In genomic region chr4:131904478-131904877, GRCm38 (mm10) we compare ENCODE assay signal across 9 mouse cellular contexts. TPM values are rescaled to one million over a fixed set of nuclear protein-coding genes. Genes with fewer than 3 reads are reported as not detected.
DNase-seq lines count a peak whose midpoint lies in the region; ATAC-seq lines count a peak whose summit lies in the region.
"Had no signal": no experiment of that assay in that cellular context is flagged by ENCODE, and none has a peak within 500 bp of the region (broad histone marks: within the 10 kb centered on the region; RNA-seq: fewer than 3 reads in every experiment).

No protein-coding gene starts in this region.

- 58% methylated on average over 8 of the region's 8 CpGs for WGBS in heart, embryonic 12.5 days
- 62% methylated on average over 8 of the region's 8 CpGs for WGBS in hindbrain, embryonic 13.5 days

- no peak for ATAC-seq in heart, embryonic 12.5 days (ENCODE audit: insufficient number of reproducible peaks, low FRiP score)
- ATAC-seq in hindbrain, embryonic 13.5 days (ENCODE audit: low FRiP score) = 0 out of 2 replicates have a peak, but pooled peaks have one; percentile 24

- peak; percentile 35 to 63 for DNase-seq in heart, postnatal 14 days
- peak; percentile 37 to 38 for DNase-seq in B cell, adult 2 months
- peak; percentile 33 for DNase-seq in NIH3T3 (ENCODE audit: low read depth)
- peak; percentile 70 for DNase-seq in lung, postnatal 36 days
- DNase-seq in thymus, postnatal 25 days = peak; percentile 49

- no peak overlapping the region for H3K9ac ChIP-seq in heart, embryonic 12.5 days
- no peak overlapping the region for H3K9ac ChIP-seq in hindbrain, embryonic 13.5 days
- H3K9ac ChIP-seq: embryonic facial prominence, embryonic 12.5 days; limb, embryonic 13.5 days had no signal

- no peaks in the 10 kb centered on the region for H3K27me3 ChIP-seq in heart, embryonic 12.5 days (replicated peaks)
- H3K27me3 ChIP-seq in hindbrain, embryonic 13.5 days = no peaks in the 10 kb centered on the region
- H3K27me3 ChIP-seq: embryonic facial prominence, embryonic 12.5 days; limb, embryonic 13.5 days had no signal

- H3K27ac ChIP-seq in heart, embryonic 12.5 days (ENCODE audit: poor library complexity, severe bottlenecking) = no peak overlapping the region
- no peak overlapping the region for H3K27ac ChIP-seq in hindbrain, embryonic 13.5 days
- H3K27ac ChIP-seq: embryonic facial prominence, embryonic 12.5 days; limb, embryonic 13.5 days had no signal

- intact Hi-C loops in heart, postnatal 14 days (cut with DNase I) = loop anchor here (2.0 kb wide), 1 partner anchor 44 kb away; no protein-coding TSS in a partner anchor

- H3K4me3 ChIP-seq in heart, embryonic 12.5 days = no peak overlapping the region
- H3K4me3 ChIP-seq in hindbrain, embryonic 13.5 days = no peak overlapping the region
- H3K4me3 ChIP-seq: embryonic facial prominence, embryonic 12.5 days; limb, embryonic 13.5 days had no signal

- H3K36me3 ChIP-seq in heart, embryonic 12.5 days = peaks cover 57% of the 10 kb centered on the region
- H3K36me3 ChIP-seq in hindbrain, embryonic 13.5 days = peaks cover 55% of the 10 kb centered on the region

- H3K9me3 ChIP-seq in heart, embryonic 12.5 days (replicated peaks) = peaks cover 7% of the 10 kb centered on the region; the same call in 1 of the 2 replicates
- H3K9me3 ChIP-seq in hindbrain, embryonic 13.5 days = no peaks in the 10 kb centered on the region
- H3K9me3 ChIP-seq: embryonic facial prominence, embryonic 12.5 days; limb, embryonic 13.5 days had no signal

- no peak overlapping the region for H3K4me2 ChIP-seq in heart, embryonic 12.5 days
- no peak overlapping the region for H3K4me2 ChIP-seq in hindbrain, embryonic 13.5 days
- H3K4me2 ChIP-seq: embryonic facial prominence, embryonic 12.5 days; limb, embryonic 13.5 days had no signal

- H3K4me1 ChIP-seq in heart, embryonic 12.5 days (replicated peaks) = no peaks in the 10 kb centered on the region
- peaks cover 2% of the 10 kb centered on the region for H3K4me1 ChIP-seq in hindbrain, embryonic 13.5 days (replicated peaks)
- H3K4me1 ChIP-seq: embryonic facial prominence, embryonic 12.5 days had no signal

RNA-seq across cellular contexts. Expression of gene Tmem200b, which starts 17.1 kb away (rescaled TPM):
- 10 to 100 TPM in 1 of 2 experiments, 1 to 10 TPM in 1; 9.5 to 12.8 TPM for total RNA-seq in heart, postnatal 14 days (2021)
- polyA plus RNA-seq in heart, embryonic 12.5 days (2016; fragmentation: Nextera tagmentation; extraction: Ambion mirVana) = 6.9 and 8.2 TPM in 2 replicates
- polyA plus RNA-seq in hindbrain, embryonic 13.5 days (2015; fragmentation: Nextera tagmentation; extraction: Ambion mirVana) = not detected in 2 replicates

RNA-seq across cellular contexts. Expression of gene Srsf4, which starts 31.1 kb away (rescaled TPM):
- 10 to 100 TPM; 39.4 to 42.4 TPM for total RNA-seq in heart, postnatal 14 days (2021)
- 86.1 and 87.1 TPM in 2 replicates for polyA plus RNA-seq in heart, embryonic 12.5 days (2016; fragmentation: Nextera tagmentation; extraction: Ambion mirVana)
- 115 and 119 TPM in 2 replicates for polyA plus RNA-seq in hindbrain, embryonic 13.5 days (2015; fragmentation: Nextera tagmentation; extraction: Ambion mirVana)
